Mouse (Mus musculus) ES-Bruce4 (cell line): ENCODE measurements around the gene Kbtbd12. TPM values are rescaled to one million over a fixed set of nuclear protein-coding genes. Genes with fewer than 3 reads are reported as not detected.
A peak's percentile ranks its signal among the peaks of the same experiment; 100 is the strongest.

Experiments
- H3K27ac ChIP-seq: 2 replicates; pipeline ENCODE4 v1.5.1; 2012; ENCODE audit warnings: low read length, inconsistent platforms; ENCODE audit not compliant: insufficient read depth
- H3K27me3 ChIP-seq: 2 replicates; pipeline ENCODE4 v1.6.1; 2012; ENCODE audit warnings: mild to moderate bottlenecking, low read length, inconsistent platforms; ENCODE audit not compliant: control insufficient read depth, poor library complexity, insufficient read depth, severe bottlenecking
- H3K36me3 ChIP-seq: 2 replicates; pipeline ENCODE4 v1.6.1; 2012; ENCODE audit warnings: inconsistent platforms, mild to moderate bottlenecking, low read length, moderate library complexity; ENCODE audit not compliant: control insufficient read depth, poor library complexity, insufficient read depth, severe bottlenecking
- H3K4me1 ChIP-seq: one replicate; pipeline ENCODE4 v1.8.1; 2011; ENCODE audit warnings: low read length; ENCODE audit not compliant: control insufficient read depth, insufficient read depth
- H3K4me3 ChIP-seq: 2 replicates; pipeline ENCODE4 v1.5.1; 2011; ENCODE audit warnings: low read depth, mild to moderate bottlenecking, low read length
- H3K9ac ChIP-seq: 2 replicates; pipeline ENCODE4 v1.6.1; 2012; ENCODE audit warnings: low read depth, mild to moderate bottlenecking, inconsistent platforms; ENCODE audit not compliant: poor library complexity, severe bottlenecking
- H3K9me3 ChIP-seq: replicated peaks from 2 replicates; pipeline ENCODE4 v1.6.1; 2012; ENCODE audit warnings: mild to moderate bottlenecking, low read length, inconsistent platforms; ENCODE audit not compliant: control insufficient read depth, poor library complexity, insufficient read depth, severe bottlenecking
- CTCF ChIP-seq: IDR thresholded peaks from one replicate; pipeline ENCODE4 v1.8.1; 2011; ENCODE audit warnings: low read depth, low read length
- EP300 ChIP-seq: IDR thresholded peaks from 2 replicates; pipeline ENCODE4 v1.6.1; 2011; ENCODE audit warnings: low read depth, low read length; ENCODE audit not compliant: insufficient read depth
- POLR2A ChIP-seq: IDR thresholded peaks from one replicate; pipeline ENCODE4 v1.8.1; 2011; ENCODE audit warnings: low read length; ENCODE audit not compliant: insufficient read depth
- polyA plus RNA-seq: library from polyadenylated mRNA; stranded (reverse); fragments of >200 nt; gene quantifications from 2 replicates; pipeline ENCODE4 v1.2.4, GENCODE M21; 2011; ENCODE audit warnings: low read depth; ENCODE audit not compliant: missing spikeins, insufficient read depth, insufficient read length

Gene Kbtbd12
- polyA plus RNA-seq, 1 experiment = not detected

- no peaks in the 10 kb centered on the region for H3K36me3 ChIP-seq
- no peaks in the 10 kb centered on the region for H3K9me3 ChIP-seq
- H3K4me3 ChIP-seq = no peak overlapping the region
- TF ChIP-seq POLR2A = no peak
- TF ChIP-seq EP300 = no peak
- TF ChIP-seq CTCF = no peak
- no peak overlapping the region for H3K9ac ChIP-seq
- H3K27me3 ChIP-seq = no peaks in the 10 kb centered on the region
- no peak overlapping the region for H3K27ac ChIP-seq
- no peaks in the 10 kb centered on the region for H3K4me1 ChIP-seq
Measured at GRCm38 (mm10) chr6:88521821-88522220, 115.9 kb downstream of the Kbtbd12 start.

- Histone ChIP-seq H3K9ac (peak within 1 kb of the TSS; percentile 80), H3K4me3 (peak within 1 kb of the TSS; percentile 77), H3K9me3 (no peaks in the 10 kb centered on the region), H3K27me3 (no peaks in the 10 kb centered on the region), H3K36me3 (peaks cover 19% of the 10 kb centered on the region), H3K27ac (0 out of 2 replicates have a peak within 1 kb of the TSS, but pooled peaks have one; percentile 5), H3K4me1 (no peaks in the 10 kb centered on the region)
- TF ChIP-seq CTCF = no peak
- no peak for TF ChIP-seq EP300
- TF ChIP-seq POLR2A = no peak
Measured at GRCm38 (mm10) chr6:88518404-88519263, 119.1 kb downstream of the Kbtbd12 start, which contains the start of gene Sec61a1. Gene Sec61a1, minus strand, starts transcription at chr6:88518905.

GRCm38 (mm10) chr6:88517701-88518403 lies 119.9 kb downstream of the Kbtbd12 start:
- Histone ChIP-seq H3K36me3 (peaks cover 27% of the 10 kb centered on the region), H3K9me3 (no peaks in the 10 kb centered on the region), H3K9ac (peak overlapping the region; percentile 80), H3K4me1 (no peaks in the 10 kb centered on the region), H3K27me3 (no peaks in the 10 kb centered on the region), H3K4me3 (peak overlapping the region; percentile 68), H3K27ac (no peak overlapping the region)
- TF ChIP-seq POLR2A = no peak
- TF ChIP-seq EP300 = no peak
- TF ChIP-seq CTCF = no peak

- H3K36me3 ChIP-seq = peaks cover 35% of the 10 kb centered on the region
- H3K9me3 ChIP-seq = no peaks in the 10 kb centered on the region
- H3K27ac ChIP-seq = no peak overlapping the region
- H3K4me1 ChIP-seq = no peaks in the 10 kb centered on the region
- no peak for TF ChIP-seq EP300
- TF ChIP-seq POLR2A = no peak
- TF ChIP-seq CTCF = no peak
- no peak overlapping the region for H3K4me3 ChIP-seq
- H3K9ac ChIP-seq = no peak overlapping the region
- H3K27me3 ChIP-seq = no peaks in the 10 kb centered on the region
Measured at GRCm38 (mm10) chr6:88516667-88517066, 121.1 kb downstream of the Kbtbd12 start.

- peaks cover 40% of the 10 kb centered on the region for H3K36me3 ChIP-seq
- no peaks in the 10 kb centered on the region for H3K27me3 ChIP-seq
- H3K27ac ChIP-seq = no peak overlapping the region
- TF ChIP-seq POLR2A (no peak), EP300 (no peak), CTCF (no peak)
- H3K4me1 ChIP-seq = no peaks in the 10 kb centered on the region
- H3K4me3 ChIP-seq = no peak overlapping the region
- no peak overlapping the region for H3K9ac ChIP-seq
- no peaks in the 10 kb centered on the region for H3K9me3 ChIP-seq
Measured at GRCm38 (mm10) chr6:88515971-88516370, 121.8 kb downstream of the Kbtbd12 start.

- Histone ChIP-seq H3K4me1 (no peaks in the 10 kb centered on the region), H3K4me3 (no peak overlapping the region), H3K27me3 (no peaks in the 10 kb centered on the region), H3K9me3 (no peaks in the 10 kb centered on the region), H3K27ac (no peak overlapping the region), H3K36me3 (peaks cover 42% of the 10 kb centered on the region), H3K9ac (no peak overlapping the region)
- no peak for TF ChIP-seq POLR2A
- TF ChIP-seq EP300 = no peak
- no peak for TF ChIP-seq CTCF
Measured at GRCm38 (mm10) chr6:88514546-88514945, 123.2 kb downstream of the Kbtbd12 start.
